Mouse (Mus musculus) lung, postnatal 10 days (tissue): ENCODE results near the gene Acot7.

Experiments
- DNase-seq: peaks from one replicate; pipeline ENCODE4 v3.0.0; 2021

Gene Acot7

GRCm38 (mm10) chr4:152177537-152178343 lies at the start of gene Acot7:
Gene Acot7, plus strand, starts transcription at chr4:152178134.
- peak; percentile 93 for DNase-seq

- DNase-seq, result no peak
Observed at GRCm38 (mm10) chr4:152128784-152129183, 49.1 kb upstream of the Acot7 start.

- no peak for DNase-seq
Observed at GRCm38 (mm10) chr4:152129395-152129930, 48.5 kb upstream of the Acot7 start.

GRCm38 (mm10) chr4:152130771-152131653 lies 46.9 kb upstream of the Acot7 start:
- peak; percentile 75 for DNase-seq

- no peak for DNase-seq
Observed at GRCm38 (mm10) chr4:152131809-152132771, 45.8 kb upstream of the Acot7 start.

GRCm38 (mm10) chr4:152132772-152133169 lies 45.2 kb upstream of the Acot7 start:
- no peak for DNase-seq

- DNase-seq, result no peak
Observed at GRCm38 (mm10) chr4:152133213-152133612, 44.7 kb upstream of the Acot7 start.

GRCm38 (mm10) chr4:152134507-152134906 lies 43.4 kb upstream of the Acot7 start:
- DNase-seq, result peak; percentile 66

- DNase-seq, result no peak
Observed at GRCm38 (mm10) chr4:152135363-152135762, 42.6 kb upstream of the Acot7 start.

- no peak for DNase-seq
Observed at GRCm38 (mm10) chr4:152136112-152136875, 41.6 kb upstream of the Acot7 start.

GRCm38 (mm10) chr4:152136876-152137250 lies 41.1 kb upstream of the Acot7 start:
- no peak for DNase-seq

GRCm38 (mm10) chr4:152138497-152139260 lies 39.3 kb upstream of the Acot7 start:
- DNase-seq, result peak; percentile 92

GRCm38 (mm10) chr4:152140441-152140840 lies 37.5 kb upstream of the Acot7 start:
- peak; percentile 63 for DNase-seq

GRCm38 (mm10) chr4:152141521-152142135 lies 36.3 kb upstream of the Acot7 start:
- no peak for DNase-seq

- DNase-seq, result no peak
Observed at GRCm38 (mm10) chr4:152143632-152144031, 34.3 kb upstream of the Acot7 start.

- no peak for DNase-seq
Observed at GRCm38 (mm10) chr4:152145473-152145872, 32.5 kb upstream of the Acot7 start.

- DNase-seq, result no peak
Observed at GRCm38 (mm10) chr4:152146033-152146827, 31.7 kb upstream of the Acot7 start.

GRCm38 (mm10) chr4:152150546-152150945 lies 27.4 kb upstream of the Acot7 start:
- no peak for DNase-seq

GRCm38 (mm10) chr4:152151451-152151965 lies 26.4 kb upstream of the Acot7 start:
- DNase-seq, result no peak
